Mouse (Mus musculus) small intestine, adult 2 months (tissue): ENCODE measurements around the gene Siah1b. TPM values are rescaled to one million over a fixed set of nuclear protein-coding genes. Genes with fewer than 3 reads are reported as not detected.

ENCODE experiments used
- H3K27ac ChIP-seq: fragments of 200-500 bp; 2 replicates; pipeline ENCODE4 v1.5.1; 2012; ENCODE audit warnings: low read depth, low read length, control low read depth, inconsistent platforms; ENCODE audit not compliant: insufficient read depth
- H3K27me3 ChIP-seq: fragments of 200-500 bp; 2 replicates; pipeline ENCODE4 v1.6.1; 2012; ENCODE audit warnings: mild to moderate bottlenecking, moderate library complexity, low read length, inconsistent platforms; ENCODE audit not compliant: control insufficient read depth, insufficient read depth
- H3K36me3 ChIP-seq: fragments of 200-500 bp; 2 replicates; pipeline ENCODE4 v1.6.1; 2012; ENCODE audit warnings: mild to moderate bottlenecking, low read length, control low read depth, inconsistent platforms; ENCODE audit not compliant: control insufficient read depth, insufficient read depth
- H3K4me1 ChIP-seq: fragments of 200-500 bp; 2 replicates; pipeline ENCODE4 v1.6.1; 2012; ENCODE audit warnings: low read length, inconsistent platforms, mixed read lengths; ENCODE audit not compliant: control insufficient read depth, insufficient read depth, insufficient read length
- H3K4me3 ChIP-seq: fragments of 200-500 bp; 2 replicates; pipeline ENCODE4 v1.5.1; 2012; ENCODE audit warnings: low read depth, mild to moderate bottlenecking, control low read depth, inconsistent platforms, low read length, moderate library complexity
- CTCF ChIP-seq: fragments of 200-500 bp; IDR thresholded peaks from 2 replicates; pipeline ENCODE4 v1.5.1; 2012; ENCODE audit warnings: low read depth, mild to moderate bottlenecking, control low read depth, inconsistent platforms, low read length, moderate library complexity, mixed read lengths; ENCODE audit not compliant: insufficient replicate concordance, insufficient read length; ENCODE audit errors: extremely low read depth
- POLR2A ChIP-seq: fragments of 200-500 bp; IDR thresholded peaks from 2 replicates; pipeline ENCODE4 v1.6.1; 2012; ENCODE audit warnings: low read depth, mild to moderate bottlenecking, control low read depth, inconsistent platforms, low read length, moderate library complexity
- WGBS: fragments of 180-500 bp; shearing (Covaris S2); methylation state at CpG from one replicate; pipeline ENCODE4 v1.1.7; 2018; 5-methylcytosine and 5-hydroxymethylcytosine counted together
- polyA plus RNA-seq: library from polyadenylated mRNA; depleted of rRNA; stranded (reverse); fragments of >200 nt; gene quantifications from 2 replicates; pipeline ENCODE4 v1.2.3, GENCODE M21; 2012

The Siah1b gene
- polyA plus RNA-seq, 1 experiment: 4.2 TPM

DNA sequence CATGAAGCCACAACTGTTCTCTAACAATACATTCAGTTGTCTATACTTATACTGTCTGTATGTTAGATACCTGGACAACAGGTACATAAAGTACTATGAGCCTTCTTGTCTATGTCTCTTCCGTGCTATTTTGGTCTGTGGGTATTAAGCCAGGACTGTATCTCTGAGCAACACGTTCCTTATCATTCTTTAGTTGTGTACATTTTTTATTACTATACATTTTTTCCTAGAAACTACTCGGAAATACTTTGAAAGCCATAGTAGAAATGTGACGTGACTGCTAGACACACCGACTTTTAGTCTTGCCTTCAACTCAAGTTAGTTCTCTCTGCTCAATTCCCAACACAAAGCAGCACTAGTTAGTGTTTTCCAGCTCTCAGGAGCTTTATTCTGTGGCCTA is 17.1 kb upstream of the Siah1b start:
- Histone ChIP-seq H3K4me1 (no peaks in the 10 kb centered on the region), H3K27me3 (no peaks in the 10 kb centered on the region), H3K4me3 (no peak overlapping the region), H3K36me3 (no peaks in the 10 kb centered on the region), H3K27ac (no peak overlapping the region)
- 70% methylated on average over 5 of the region's 5 CpGs for WGBS
- TF ChIP-seq POLR2A: no peak
- TF ChIP-seq CTCF: no peak

DNA sequence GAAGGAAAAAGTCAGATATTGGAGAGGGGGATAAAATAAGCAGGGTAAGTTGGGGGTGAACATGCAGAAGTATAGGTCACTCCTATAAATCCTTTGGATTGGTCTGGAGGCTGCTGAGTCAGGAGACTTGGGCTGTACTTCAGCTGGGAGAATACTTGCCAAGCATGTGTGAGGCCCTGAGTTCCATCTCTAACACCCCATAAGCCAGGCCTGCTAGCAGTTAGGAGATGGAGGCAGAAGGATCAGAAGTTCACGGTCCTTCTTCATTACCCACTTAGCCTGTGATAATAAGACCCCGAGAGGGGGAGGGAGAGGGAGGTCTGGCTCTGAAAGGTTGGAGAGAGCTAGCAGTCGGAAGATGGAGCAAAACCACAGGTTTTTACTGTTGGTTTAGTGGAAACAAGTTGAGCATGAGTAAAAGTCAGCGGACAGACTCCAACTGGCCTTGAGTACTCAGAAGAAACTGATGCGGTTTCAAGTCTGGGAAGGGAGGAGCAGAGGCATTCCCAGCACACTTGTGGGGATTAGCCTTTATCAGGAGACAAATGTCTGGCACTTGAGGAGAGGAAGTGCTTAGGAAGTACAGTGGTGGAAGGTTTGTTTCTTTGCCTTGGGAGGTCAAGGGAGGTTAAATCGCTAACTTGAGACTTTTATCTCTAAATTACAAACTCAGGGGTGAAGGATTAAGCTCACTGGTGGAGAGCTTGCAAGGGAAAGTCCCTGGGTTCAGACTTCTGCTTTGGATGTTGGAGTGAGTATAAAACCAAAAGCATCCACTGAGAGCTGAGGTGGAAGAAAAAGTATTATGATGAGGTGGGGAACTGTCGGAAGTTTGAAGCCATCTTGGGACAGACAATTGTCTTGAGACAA is 16.2 kb upstream of the Siah1b start:
- TF ChIP-seq POLR2A (no peak), CTCF (no peak)
- Histone ChIP-seq H3K27ac (no peak overlapping the region), H3K36me3 (no peaks in the 10 kb centered on the region), H3K4me1 (no peaks in the 10 kb centered on the region), H3K27me3 (no peaks in the 10 kb centered on the region), H3K4me3 (no peak overlapping the region)
- WGBS: 62% methylated on average over 7 of the region's 7 CpGs

DNA sequence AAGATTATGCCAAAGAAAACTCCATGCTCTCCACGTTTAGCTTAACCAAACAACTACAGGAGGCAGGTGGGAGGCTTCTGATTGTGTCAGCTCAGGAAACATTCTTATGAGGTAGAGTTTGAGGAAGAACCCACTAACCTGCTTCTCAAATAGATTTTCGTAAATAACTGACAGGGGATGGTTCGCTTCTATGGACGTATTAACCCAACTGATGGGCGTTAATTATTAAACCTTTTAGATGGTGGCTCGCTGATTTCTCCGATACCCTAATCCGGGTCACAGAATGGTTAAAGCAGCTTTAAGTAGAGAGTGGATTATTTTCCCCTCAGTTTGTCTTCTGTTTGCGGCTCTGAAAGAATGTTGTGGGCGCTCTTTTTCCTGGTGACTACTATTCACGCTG is 13.6 kb upstream of the Siah1b start:
- no peak for TF ChIP-seq CTCF
- 41% methylated on average over 11 of the region's 11 CpGs for WGBS
- no peaks in the 10 kb centered on the region for H3K36me3 ChIP-seq
- H3K27ac ChIP-seq: no peak overlapping the region
- no peaks in the 10 kb centered on the region for H3K27me3 ChIP-seq
- H3K4me1 ChIP-seq: no peaks in the 10 kb centered on the region
- no peak overlapping the region for H3K4me3 ChIP-seq

DNA sequence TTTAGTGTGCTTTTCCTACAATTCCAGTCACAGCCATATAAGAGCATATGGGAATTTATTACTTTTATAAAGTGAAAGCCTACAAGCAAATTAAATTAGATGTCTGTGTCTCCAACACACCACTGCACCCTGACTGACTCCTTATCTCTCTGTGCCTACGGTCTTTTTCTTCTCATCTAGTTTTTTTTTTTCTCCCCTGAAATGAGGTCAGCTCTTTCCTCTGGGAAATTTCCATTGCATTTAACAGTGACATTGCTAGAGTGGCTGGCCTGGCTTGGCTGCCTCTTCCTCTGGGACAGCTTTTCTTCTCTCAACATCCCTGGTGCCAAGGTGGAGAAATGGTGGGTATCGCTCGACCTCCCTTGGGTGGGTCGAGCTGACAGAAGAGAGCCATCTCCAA is 12.3 kb upstream of the Siah1b start, which contains the start of gene Cltrn:
Gene Cltrn, plus strand, starts transcription at position 249 of the 400 bp plus-strand sequence.
- 84% methylated on average over 4 of the region's 4 CpGs for WGBS
- no peaks in the 10 kb centered on the region for H3K4me1 ChIP-seq
- H3K27me3 ChIP-seq: no peaks in the 10 kb centered on the region
- H3K36me3 ChIP-seq: no peaks in the 10 kb centered on the region
- no peak for TF ChIP-seq POLR2A
- no peak for TF ChIP-seq CTCF
- no peak within 1 kb of the TSS for H3K4me3 ChIP-seq
- no peak within 1 kb of the TSS for H3K27ac ChIP-seq

DNA sequence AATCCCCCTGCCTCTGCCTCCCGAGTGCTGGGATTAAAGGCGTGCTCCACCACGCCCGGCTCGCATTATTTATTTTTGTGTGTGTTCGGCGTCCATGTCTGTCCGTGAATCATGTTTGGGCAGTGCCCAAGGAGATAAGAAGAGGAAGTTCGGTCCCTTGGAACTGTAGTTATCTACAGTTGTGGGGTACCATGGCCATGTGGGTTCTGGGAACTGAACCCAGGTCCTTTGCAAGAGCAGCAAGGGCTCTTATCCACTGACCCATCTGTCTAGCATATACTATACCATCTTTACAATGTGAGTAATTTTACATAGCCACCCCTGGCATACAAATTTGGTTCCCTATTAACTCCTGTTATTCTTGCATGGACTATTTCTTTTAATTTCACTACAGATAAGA is 5.7 kb upstream of the Siah1b start:
- WGBS: 71% methylated on average over 9 of the region's 9 CpGs
- no peak overlapping the region for H3K27ac ChIP-seq
- no peaks in the 10 kb centered on the region for H3K36me3 ChIP-seq
- no peaks in the 10 kb centered on the region for H3K4me1 ChIP-seq
- H3K4me3 ChIP-seq: no peak overlapping the region
- H3K27me3 ChIP-seq: no peaks in the 10 kb centered on the region
- TF ChIP-seq POLR2A (no peak), CTCF (no peak)

DNA sequence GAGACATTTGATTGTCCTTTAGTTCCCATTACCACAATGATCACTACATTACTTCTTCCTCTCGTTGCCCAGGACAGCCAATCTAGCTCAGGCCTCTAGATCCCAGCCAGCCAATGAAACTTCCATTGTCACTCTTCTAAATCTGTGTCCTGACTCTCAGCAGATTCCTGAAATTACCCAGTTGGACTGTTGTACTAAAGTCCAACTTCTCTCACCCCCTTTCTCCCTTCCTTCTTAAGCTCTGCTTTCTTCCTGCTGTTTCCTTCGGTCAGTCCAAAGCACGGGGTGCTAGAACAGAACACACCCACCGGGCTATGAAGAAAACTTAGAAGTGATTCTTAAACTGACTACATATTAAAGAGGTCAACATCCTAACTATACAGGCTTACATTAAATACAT is 7.3 kb downstream of the Siah1b start:
- H3K4me1 ChIP-seq: no peaks in the 10 kb centered on the region
- H3K27ac ChIP-seq: no peak overlapping the region
- TF ChIP-seq CTCF (no peak), POLR2A (no peak)
- no peak overlapping the region for H3K4me3 ChIP-seq
- 0 out of 2 replicates have a peak, but pooled peaks cover under 1% of the 10 kb centered on the region for H3K36me3 ChIP-seq
- H3K27me3 ChIP-seq: no peaks in the 10 kb centered on the region
- 64% methylated on average over 4 of the region's 4 CpGs for WGBS

DNA sequence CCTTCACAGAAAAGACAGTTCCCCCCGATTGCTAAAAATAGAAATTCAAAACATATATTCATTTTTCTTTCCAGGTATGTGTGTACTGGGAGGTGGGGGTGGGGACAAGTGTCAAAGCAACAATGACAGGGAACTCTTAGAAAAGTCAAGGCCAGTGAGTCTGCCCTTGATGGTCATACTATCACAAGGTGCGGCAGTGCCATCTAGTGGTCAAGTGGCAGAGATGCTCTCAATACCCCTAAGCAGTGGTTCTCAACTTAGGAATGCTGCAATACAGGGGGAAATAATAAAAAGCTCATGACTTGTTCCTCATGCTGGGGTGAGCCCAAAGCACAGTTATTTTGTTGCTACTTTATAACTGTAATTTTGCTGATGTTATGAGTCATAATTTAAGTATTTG is 10.1 kb downstream of the Siah1b start:
- H3K27ac ChIP-seq: no peak overlapping the region
- H3K4me1 ChIP-seq: no peaks in the 10 kb centered on the region
- 10% methylated on average over 2 of the region's 2 CpGs for WGBS
- no peaks in the 10 kb centered on the region for H3K27me3 ChIP-seq
- H3K4me3 ChIP-seq: no peak overlapping the region
- H3K36me3 ChIP-seq: no peaks in the 10 kb centered on the region
- TF ChIP-seq CTCF (peak; percentile 50; the same call in 1 of the 2 replicates), POLR2A (no peak)
